Mouse (Mus musculus) CH12.LX (cell line): ENCODE data around the gene Fkbp15. TPM values are rescaled to one million over a fixed set of nuclear protein-coding genes. Genes with fewer than 3 reads are reported as not detected.

Experiments used
- DNase-seq: peaks from one replicate; pipeline ENCODE4 v3.0.0-alpha.2; 2013; ENCODE audit errors: extremely low read depth
- H3K27ac ChIP-seq: 2 replicates; pipeline ENCODE4 v1.5.1; 2012; ENCODE audit warnings: low read depth, mild to moderate bottlenecking, control low read depth, moderate library complexity; ENCODE audit not compliant: insufficient read depth
- H3K27me3 ChIP-seq: replicated peaks from 2 replicates; pipeline ENCODE3; 2012; ENCODE audit warnings: inconsistent platforms
- H3K36me3 ChIP-seq, 2 experiments: replicated peaks in 1 of 2; 2 replicates each; pipeline versions ENCODE3 to v1.6.1; 2012; ENCODE audit warnings: inconsistent platforms in 1 of 2, low read length in 1 of 2, mild to moderate bottlenecking in 1 of 2, mixed read lengths in 1 of 2, moderate library complexity in 1 of 2; ENCODE audit not compliant: control insufficient read depth in 1 of 2, insufficient read depth in 1 of 2
- H3K4me1 ChIP-seq, 2 experiments: 2 replicates each; pipeline ENCODE4 v1.6.1; 2012; ENCODE audit warnings: inconsistent platforms in 1 of 2, moderate library complexity in 1 of 2; ENCODE audit not compliant: insufficient read depth in 2 of 2, control insufficient read depth in 1 of 2
- H3K4me2 ChIP-seq: 2 replicates; pipeline ENCODE4 v1.6.1; 2012; ENCODE audit warnings: low read depth, mild to moderate bottlenecking, control low read depth; ENCODE audit not compliant: poor library complexity, insufficient read depth, severe bottlenecking
- H3K4me3 ChIP-seq, 3 experiments: fragments of 150-350 bp in 1 of 3; sonication (generic) in 1 of 3; replicated peaks in 1 of 3; 2 replicates each; pipeline versions ENCODE3 to v1.5.1; 2011 to 2012; ENCODE audit warnings: low read depth in 2 of 3, low read length in 2 of 3, mild to moderate bottlenecking in 2 of 3, moderate library complexity in 2 of 3, control low read depth in 1 of 3, improper control_type of control experiment in 1 of 3, inconsistent platforms in 1 of 3, mixed read lengths in 1 of 3; ENCODE audit not compliant: poor library complexity in 1 of 3
- H3K79me2 ChIP-seq: replicated peaks from 2 replicates; pipeline ENCODE4 v1.6.1; 2012; ENCODE audit warnings: mild to moderate bottlenecking, moderate library complexity; ENCODE audit not compliant: control insufficient read depth, poor library complexity, insufficient read depth, severe bottlenecking; ENCODE audit errors: extremely low read depth
- H3K9ac ChIP-seq: 2 replicates; pipeline ENCODE4 v1.6.1; 2012; ENCODE audit warnings: low read depth, mild to moderate bottlenecking, control low read depth, moderate library complexity; ENCODE audit not compliant: insufficient read depth
- H3K9me3 ChIP-seq: replicated peaks from 2 replicates; pipeline ENCODE3; 2012; ENCODE audit warnings: low read length, inconsistent platforms, mixed read lengths
- CHD1 ChIP-seq: IDR thresholded peaks from 2 replicates; pipeline ENCODE4 v1.6.1; 2012; ENCODE audit warnings: low read depth, low read length, improper control_type of control experiment, inconsistent platforms
- ELF1 ChIP-seq: IDR thresholded peaks from 2 replicates; pipeline ENCODE4 v1.6.1; 2014; ENCODE audit warnings: low read depth, mild to moderate bottlenecking, inconsistent platforms, low read length, improper control_type of control experiment
- IRF4 ChIP-seq: IDR thresholded peaks from 2 replicates; pipeline ENCODE4 v1.6.1; 2014; ENCODE audit warnings: low read depth, mild to moderate bottlenecking, inconsistent platforms, low read length, improper control_type of control experiment
- JUND ChIP-seq: conservative IDR thresholded peaks from 2 replicates; pipeline ENCODE4 v1.6.1; 2011; ENCODE audit warnings: low read depth, low read length, improper control_type of control experiment
- MAFK ChIP-seq: IDR thresholded peaks from 2 replicates; pipeline ENCODE4 v1.6.1; 2011; ENCODE audit warnings: low read length, improper control_type of control experiment; ENCODE audit not compliant: insufficient replicate concordance
- MAX ChIP-seq: IDR thresholded peaks from 2 replicates; pipeline ENCODE4 v1.6.1; 2011; ENCODE audit warnings: low read length, improper control_type of control experiment
- MYC ChIP-seq: IDR thresholded peaks from 2 replicates; pipeline ENCODE4 v1.6.1; 2011; ENCODE audit warnings: low read depth, mild to moderate bottlenecking, improper control_type of control experiment, low read length
- POLR2AphosphoS2 ChIP-seq: IDR thresholded peaks from 2 replicates; pipeline ENCODE4 v1.6.1; 2011; ENCODE audit warnings: low read depth, low read length, improper control_type of control experiment
- RCOR1 ChIP-seq: conservative IDR thresholded peaks from 2 replicates; pipeline ENCODE4 v1.6.1; 2012; ENCODE audit warnings: low read depth, mild to moderate bottlenecking, inconsistent platforms, low read length, improper control_type of control experiment
- TBP ChIP-seq: conservative IDR thresholded peaks from 2 replicates; pipeline ENCODE4 v1.6.1; 2011; ENCODE audit warnings: low read depth, low read length, improper control_type of control experiment
- UBTF ChIP-seq: IDR thresholded peaks from 2 replicates; pipeline ENCODE4 v1.6.1; 2012; ENCODE audit warnings: low read depth, mild to moderate bottlenecking, inconsistent platforms, low read length, improper control_type of control experiment, moderate library complexity
- USF1 ChIP-seq: IDR thresholded peaks from 2 replicates; pipeline ENCODE4 v1.6.1; 2014; ENCODE audit warnings: low read depth, mild to moderate bottlenecking, inconsistent platforms, low read length, improper control_type of control experiment
- ZKSCAN1 ChIP-seq: IDR thresholded peaks from 2 replicates; pipeline ENCODE4 v1.6.1; 2012; ENCODE audit warnings: low read depth, inconsistent platforms, low read length, improper control_type of control experiment, borderline replicate concordance
- dilution Hi-C: fragments of 300-500 bp; cut with MboI; formaldehyde crosslinking; loops from 2 replicates; pipeline ENCODE4 v1.14.3; 2020; ENCODE audit warnings: low sequenced_read_pairs; ENCODE audit not compliant: extremely low pct_unique_long_range_greater_than_20kb, extremely low pct_ligation_motif_present
- in situ Hi-C: fragments of 300-500 bp; cut with MboI; formaldehyde crosslinking; loops from 3 replicates; pipeline ENCODE4 v1.14.3; 2019; ENCODE audit warnings: low sequenced_read_pairs, low pct_ligation_motif_present, low pct_unique_long_range_greater_than_20kb, mixed read lengths
- polyA plus RNA-seq: library from polyadenylated mRNA; unstranded; fragments of >175 nt; gene quantifications from 2 replicates; pipeline ENCODE4 v1.2.1, GENCODE M21; 2012; ENCODE audit warnings: low read depth; ENCODE audit not compliant: insufficient read length
- total RNA-seq, 2 experiments: library from RNA; depleted of rRNA; stranded (reverse); fragments of 300-350 nt in 1 of 2; fragments of >200 nt in 1 of 2; gene quantifications; 2 replicates each; pipeline ENCODE4 v1.2.3; 2012 to 2014

The Fkbp15 gene
- total and polyA plus RNA-seq, 3 experiments = 24.0 to 35.1 (median 30.4) TPM

DNA sequence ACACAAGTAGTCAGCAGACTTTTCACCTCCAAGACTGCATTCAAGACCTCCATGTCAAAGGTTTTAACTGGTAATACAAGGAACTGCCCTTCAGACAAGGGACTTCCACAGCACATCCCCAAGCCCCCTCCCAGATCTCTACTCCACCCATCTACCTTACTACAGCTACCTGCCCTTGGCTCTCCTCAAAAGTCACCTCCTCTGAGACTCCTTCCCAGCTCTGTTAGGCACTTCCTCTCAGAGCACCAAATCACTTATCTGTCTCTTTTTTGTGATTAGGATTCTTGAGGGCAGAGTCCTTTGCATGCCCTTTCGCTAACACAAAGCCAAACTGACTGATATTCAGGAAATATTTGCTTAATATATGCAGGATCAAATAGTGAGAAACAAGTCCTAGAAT is 54.0 kb downstream of the Fkbp15 start:
- peaks cover 61 to 79% of the 10 kb centered on the region in 2 experiments for H3K36me3 ChIP-seq
- H3K79me2 ChIP-seq = no peaks in the 10 kb centered on the region
- H3K27me3 ChIP-seq = no peaks in the 10 kb centered on the region
- in situ Hi-C loops (no loop called here), dilution Hi-C loops (no loop called here)
- no peak overlapping the region for H3K27ac ChIP-seq
- H3K9me3 ChIP-seq = no peaks in the 10 kb centered on the region
- H3K9ac ChIP-seq = no peak overlapping the region
- TF ChIP-seq ELF1 (no peak), MAFK (no peak)
- TF ChIP-seq, all 38 proteins: peak for 0
- H3K4me1 ChIP-seq = peaks cover 0 to 11% of the 10 kb centered on the region in 2 experiments; a peak in 2 of 4 replicates
- no peak for DNase-seq
- no peak overlapping the region for H3K4me3 ChIP-seq
- H3K4me2 ChIP-seq = no peak overlapping the region

DNA sequence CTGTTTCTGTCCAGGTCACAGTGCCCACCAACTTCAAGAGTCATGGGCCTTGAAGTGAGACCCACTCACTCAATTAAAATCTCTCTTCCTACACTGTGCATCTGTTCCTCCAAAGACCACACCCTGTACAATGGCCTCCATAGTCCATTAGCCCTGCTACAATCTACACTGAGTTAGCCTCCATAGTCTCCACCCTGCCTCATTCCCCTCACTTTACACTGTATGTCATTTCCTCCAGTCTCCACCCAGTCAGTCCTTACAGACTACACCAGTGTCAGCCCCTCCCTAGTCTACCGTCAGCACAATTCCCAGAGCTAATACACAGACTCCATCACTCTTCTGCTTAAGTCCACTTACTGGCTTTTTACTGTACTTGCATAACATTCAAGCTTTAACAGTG is 57.1 kb downstream of the Fkbp15 start:
- H3K9me3 ChIP-seq = no peaks in the 10 kb centered on the region
- no peak overlapping the region for H3K4me3 ChIP-seq
- H3K27ac ChIP-seq = no peak overlapping the region
- H3K36me3 ChIP-seq = peaks cover 84 to 100% of the 10 kb centered on the region in 2 experiments
- H3K27me3 ChIP-seq = no peaks in the 10 kb centered on the region
- H3K4me2 ChIP-seq = no peak overlapping the region
- H3K79me2 ChIP-seq = no peaks in the 10 kb centered on the region
- dilution Hi-C loops (no loop called here), in situ Hi-C loops (no loop called here)
- DNase-seq = no peak
- TF ChIP-seq MAFK (no peak), JUND (no peak), POLR2AphosphoS2 (no peak), TBP (no peak), UBTF (no peak)
- peaks cover 0 to 32% of the 10 kb centered on the region in 2 experiments; a peak in 2 of 4 replicates for H3K4me1 ChIP-seq
- H3K9ac ChIP-seq = no peak overlapping the region

DNA sequence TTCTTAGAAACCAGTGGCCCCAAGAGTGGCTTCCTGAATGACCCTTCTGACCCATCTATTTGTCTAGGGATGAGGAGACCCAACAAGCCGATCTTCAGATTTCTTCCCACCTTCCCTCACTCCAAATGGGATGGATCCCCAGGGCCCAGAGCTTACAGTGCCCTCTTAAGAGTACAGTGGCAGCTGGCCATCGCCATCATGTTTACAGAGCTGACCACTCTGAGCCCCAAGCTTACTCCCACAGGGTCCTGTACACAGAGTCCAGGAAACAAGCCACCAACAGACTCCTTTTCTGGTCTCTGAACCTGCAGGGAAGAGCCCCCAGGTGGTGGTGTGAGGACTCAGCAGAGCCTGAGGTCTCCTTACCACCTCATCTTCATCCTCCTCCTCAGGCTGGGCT is 57.6 kb downstream of the Fkbp15 start:
- Histone ChIP-seq H3K9ac (no peak overlapping the region), H3K79me2 (no peaks in the 10 kb centered on the region), H3K4me2 (no peak overlapping the region), H3K27me3 (no peaks in the 10 kb centered on the region), H3K36me3 (peaks cover 84 to 100% of the 10 kb centered on the region in 2 experiments), H3K9me3 (no peaks in the 10 kb centered on the region), H3K27ac (no peak overlapping the region), H3K4me1 (peaks cover 0 to 32% of the 10 kb centered on the region in 2 experiments; a peak in 2 of 4 replicates), H3K4me3 (no peak overlapping the region)
- dilution Hi-C loops = no loop called here
- no peak for DNase-seq
- TF ChIP-seq IRF4 = no peak
- no peak for TF ChIP-seq MAX
- no peak for TF ChIP-seq ZKSCAN1
- TF ChIP-seq USF1 = no peak
- TF ChIP-seq RCOR1 = no peak
- no peak for TF ChIP-seq CHD1
- no peak for TF ChIP-seq MYC
- TF ChIP-seq UBTF = no peak
- in situ Hi-C loops = no loop called here
